Mouse (Mus musculus) right cerebral cortex, postnatal 10 days (tissue): Measurements from ENCODE around the gene Timm17b.
"Not testable (repeated sequence)": the region's sequence is repeated elsewhere in the genome, so short reads cannot be mapped to it uniquely, and the experiment has no call there.

Source experiments
- DNase-seq, 2 experiments: peaks; one replicate each; pipeline ENCODE4 v3.0.0; 2021; ENCODE audit warnings: low spot score in 2 of 2

Gene Timm17b

GRCm38 (mm10) chrX:7898880-7899874 is at the start of gene Timm17b, which contains the start of gene Pqbp1:
Gene Timm17b, plus strand, starts transcription at chrX:7899357.
Gene Pqbp1, minus strand, starts transcription at chrX:7899269.
- peak; percentile 94 to 95 for DNase-seq

GRCm38 (mm10) chrX:7854578-7854977 is 44.6 kb upstream of the Timm17b start:
- peak; percentile 33 to 45 for DNase-seq

GRCm38 (mm10) chrX:7859191-7859753 is 39.9 kb upstream of the Timm17b start:
- no peak for DNase-seq

- no peak for DNase-seq
Measured at GRCm38 (mm10) chrX:7863181-7863580, 36.0 kb upstream of the Timm17b start.

GRCm38 (mm10) chrX:7864551-7864950 is 34.6 kb upstream of the Timm17b start:
- DNase-seq = no peak

GRCm38 (mm10) chrX:7865343-7865742 is 33.8 kb upstream of the Timm17b start:
- no peak for DNase-seq

- no peak for DNase-seq
Measured at GRCm38 (mm10) chrX:7865786-7866185, 33.4 kb upstream of the Timm17b start.

GRCm38 (mm10) chrX:7867141-7867540 is 32.0 kb upstream of the Timm17b start:
- DNase-seq = no peak

- no peak for DNase-seq
Measured at GRCm38 (mm10) chrX:7868506-7868905, 30.7 kb upstream of the Timm17b start.

GRCm38 (mm10) chrX:7869826-7870225 is 29.3 kb upstream of the Timm17b start:
- no peak for DNase-seq

- peak; percentile 91 to 93 for DNase-seq
Measured at GRCm38 (mm10) chrX:7878007-7878419, 21.1 kb upstream of the Timm17b start, which contains the start of gene Pim2. Gene Pim2, plus strand, starts transcription at chrX:7878262.

- peak; percentile 45 to 52 for DNase-seq
Measured at GRCm38 (mm10) chrX:7878495-7878894, 20.7 kb upstream of the Timm17b start.

- peak; percentile 77 to 85 for DNase-seq
Measured at GRCm38 (mm10) chrX:7879819-7880218, 19.3 kb upstream of the Timm17b start.

- peak; percentile 85 to 90 for DNase-seq
Measured at GRCm38 (mm10) chrX:7883841-7884567, 15.2 kb upstream of the Timm17b start, which contains the start of gene Slc35a2. Gene Slc35a2, plus strand, starts transcription at chrX:7884028.

- no peak for DNase-seq
Measured at GRCm38 (mm10) chrX:7898211-7898610, 946 bp upstream of the Timm17b start.

GRCm38 (mm10) chrX:7904441-7904840 is 5.3 kb downstream of the Timm17b start:
- DNase-seq = no peak

- DNase-seq = no peak
Measured at GRCm38 (mm10) chrX:7907735-7908134, 8.6 kb downstream of the Timm17b start, which contains the start of gene Gm10491. Gene Gm10491, minus strand, starts transcription at chrX:7907835.

- not testable (repeated sequence) for DNase-seq
Measured at GRCm38 (mm10) chrX:7909242-7909641, 10.1 kb downstream of the Timm17b start, which contains the start of gene Gm10490. Gene Gm10490, plus strand, starts transcription at chrX:7909542.

GRCm38 (mm10) chrX:7910473-7910872 is 11.3 kb downstream of the Timm17b start:
- no peak for DNase-seq

GRCm38 (mm10) chrX:7915669-7916068 is 16.5 kb downstream of the Timm17b start:
- peak in 1 of 2 experiments; percentile 38 for DNase-seq

- DNase-seq = not testable (repeated sequence)
Measured at GRCm38 (mm10) chrX:7917960-7918359, 18.8 kb downstream of the Timm17b start.
